Mouse (Mus musculus): ENCODE results near the gene 2900011O08Rik. TPM values are rescaled to one million over a fixed set of nuclear protein-coding genes. Genes with fewer than 3 reads are reported as not detected.

Gene 2900011O08Rik
- total RNA-seq, 4 experiments from 2014 or later, result 0.17 TPM; not detected in 3

- no peak for DNase-seq (ENCODE audit: low spot score in 2 of 2)
Measured at GRCm38 (mm10) chr16:14131838-14132237, 145.4 kb downstream of the 2900011O08Rik start.

- no peak for DNase-seq (ENCODE audit: low spot score in 2 of 2)
Measured at GRCm38 (mm10) chr16:14135014-14135413, 148.6 kb downstream of the 2900011O08Rik start.

GRCm38 (mm10) chr16:14137976-14138561 is 151.7 kb downstream of the 2900011O08Rik start:
- DNase-seq (ENCODE audit: low spot score in 2 of 2), result no peak

GRCm38 (mm10) chr16:14139106-14139505 is 152.7 kb downstream of the 2900011O08Rik start:
- no peak for DNase-seq (ENCODE audit: low spot score in 2 of 2)

GRCm38 (mm10) chr16:14143298-14143697 is 156.9 kb downstream of the 2900011O08Rik start:
- DNase-seq (ENCODE audit: low spot score in 2 of 2), result no peak

GRCm38 (mm10) chr16:14147712-14148111 is 161.3 kb downstream of the 2900011O08Rik start:
- no peak for DNase-seq (ENCODE audit: low spot score in 2 of 2)

Small RNAs within 50 kb of the gene (microRNA-seq; reads per million reads assigned to microRNA genes)
- gene Gm27671, result not detected

Other genes starting within 250 kb of the 2900011O08Rik start
- gene Rrn3, start 205.9 kb upstream of the 2900011O08Rik start, total RNA-seq (2022), result 10 to 100 TPM; 35.0 to 39.0 (median 37.4) TPM
- gene Ntan1, start 167.8 kb upstream of the 2900011O08Rik start, total RNA-seq (2022), result 10 to 100 TPM; 39.9 to 45.9 (median 44.7) TPM
- 10 to 100 TPM; 48.2 to 53.4 (median 50.5) TPM for gene Pdxdc1, start 83.5 kb upstream of the 2900011O08Rik start, total RNA-seq (2022)
- gene Mpv17l, start 83.4 kb upstream of the 2900011O08Rik start, total RNA-seq (2022), result 1 to 10 TPM in 1 of 4 experiments, under 1 TPM in 3; 0.36 to 1.3 (median 0.97) TPM
- not detected for gene Ifitm7, start 284 bp downstream of the 2900011O08Rik start, total RNA-seq (2022)
- 10 to 100 TPM; 27.2 to 32.5 (median 28.7) TPM for gene Nde1, start 176.7 kb downstream of the 2900011O08Rik start, total RNA-seq (2022)
- gene Marf1, start 176.7 kb downstream of the 2900011O08Rik start, total RNA-seq (2022), result 10 to 100 TPM; 21.1 to 25.7 (median 21.9) TPM